Mouse (Mus musculus): Measurements from ENCODE around the gene Gm44596.

- TF ChIP-seq CTCF (IDR thresholded peaks at IDR 0.05) (no peak), EP300 (IDR thresholded peaks at IDR 0.05) (no peak)
Measured at GRCm38 (mm10) chr6:128345623-128346022, 29.7 kb upstream of the Gm44596 start.
